Mouse (Mus musculus) forebrain, embryonic 16.5 days (tissue): Measurements from ENCODE around the gene Styxl1. TPM values are rescaled to one million over a fixed set of nuclear protein-coding genes. Genes with fewer than 3 reads are reported as not detected.

Experiments
- ATAC-seq: fragments of 200-750 bp; cut with Nextera tagmentation; 2 replicates; pipeline ENCODE4 v1.8.0; 2017; ENCODE audit warnings: mild to moderate bottlenecking, moderate library complexity
- H3K27ac ChIP-seq: fragments of 300-500 bp; sonication (generic); 2 replicates; pipeline ENCODE4 v1.5.1; 2014; ENCODE audit warnings: low read length, control low read depth
- H3K27me3 ChIP-seq: fragments of 300-500 bp; sonication (generic); replicated peaks from 2 replicates; pipeline ENCODE4 v1.6.1; 2014; ENCODE audit warnings: low read length; ENCODE audit not compliant: control insufficient read depth, insufficient read depth
- H3K36me3 ChIP-seq: fragments of 300-500 bp; sonication (generic); 2 replicates; pipeline ENCODE4 v1.6.1; 2014; ENCODE audit not compliant: control insufficient read depth, insufficient read depth
- H3K4me1 ChIP-seq: fragments of 300-500 bp; sonication (generic); replicated peaks from 2 replicates; pipeline ENCODE4 v1.6.1; 2014; ENCODE audit warnings: low read length; ENCODE audit not compliant: control insufficient read depth, insufficient read depth
- H3K4me2 ChIP-seq: fragments of 300-500 bp; sonication (generic); 2 replicates; pipeline ENCODE4 v1.6.1; 2014; ENCODE audit warnings: mild to moderate bottlenecking, low read length, control low read depth
- H3K4me3 ChIP-seq: fragments of 300-500 bp; sonication (generic); replicated peaks from 2 replicates; pipeline ENCODE4 v1.5.1; 2014; ENCODE audit warnings: mild to moderate bottlenecking, low read length, control low read depth
- H3K9ac ChIP-seq: fragments of 300-500 bp; sonication (generic); replicated peaks from 2 replicates; pipeline ENCODE4 v1.6.1; 2014; ENCODE audit warnings: low read depth, low read length, control low read depth
- H3K9me3 ChIP-seq: fragments of 300-500 bp; sonication (generic); 2 replicates; pipeline ENCODE4 v1.6.1; 2016; ENCODE audit warnings: low read length; ENCODE audit not compliant: control insufficient read depth
- WGBS: fragments of 180-500 bp; shearing (Covaris S2); extraction: QIAGEN DNeasy Blood & Tissue Kit; methylation state at CpG from one replicate; pipeline ENCODE4 v1.1.7; 2014; 5-methylcytosine and 5-hydroxymethylcytosine counted together
- microRNA-seq: library from miRNA; unstranded; fragments of <30 nt; microRNA quantifications from one replicate; pipeline ENCODE4, GENCODE M21; 2017
- polyA plus RNA-seq: library from polyadenylated mRNA; unstranded; fragments of >200 nt; fragmentation: Nextera tagmentation; extraction: Ambion mirVana; gene quantifications from 2 replicates; pipeline ENCODE4 v1.2.1, GENCODE M21; 2015

Gene Styxl1
- polyA plus RNA-seq, 1 experiment from 2014 or later: 0.23 TPM

- Histone ChIP-seq H3K27me3 (no peaks in the 10 kb centered on the region), H3K4me3 (no peak overlapping the region), H3K9ac (no peak overlapping the region), H3K9me3 (no peaks in the 10 kb centered on the region), H3K27ac (no peak overlapping the region), H3K4me1 (no peaks in the 10 kb centered on the region), H3K4me2 (no peak overlapping the region), H3K36me3 (peaks cover 2% of the 10 kb centered on the region; the same call in 1 of the 2 replicates)
- WGBS: 96% methylated on average over 4 of the region's 4 CpGs
- no peak for ATAC-seq
Observed at GRCm38 (mm10) chr5:135701601-135702000, 76.6 kb downstream of the Styxl1 start.

- Histone ChIP-seq H3K4me2 (no peak overlapping the region), H3K27me3 (no peaks in the 10 kb centered on the region), H3K27ac (no peak overlapping the region), H3K36me3 (peaks cover 2% of the 10 kb centered on the region; the same call in 1 of the 2 replicates), H3K9me3 (no peaks in the 10 kb centered on the region), H3K9ac (no peak overlapping the region), H3K4me1 (no peaks in the 10 kb centered on the region), H3K4me3 (no peak overlapping the region)
- 82% methylated on average over 5 of the region's 5 CpGs for WGBS
- no peak for ATAC-seq
Observed at GRCm38 (mm10) chr5:135697711-135698111, 80.5 kb downstream of the Styxl1 start.

Small RNA genes lying within 50 kb of the gene (microRNA-seq; reads per million reads assigned to microRNA genes)
- gene Mir7034: not detected

Other genes starting within 250 kb of the Styxl1 start
- gene Hip1, start 233.3 kb downstream of the Styxl1 start, polyA plus RNA-seq: 29.1 and 32.5 TPM in 2 replicates
- not detected in 2 replicates for gene Ccl26, start 214.8 kb downstream of the Styxl1 start, polyA plus RNA-seq
- gene Ccl24, start 205.3 kb downstream of the Styxl1 start, polyA plus RNA-seq: 1.4 and 1.5 TPM in 2 replicates
- 60.3 and 72.2 TPM in 2 replicates for gene Rhbdd2, start 145.8 kb downstream of the Styxl1 start, polyA plus RNA-seq
- 104 and 121 TPM in 2 replicates for gene Por, start 108.4 kb downstream of the Styxl1 start, polyA plus RNA-seq
- 81.3 and 82.9 TPM in 2 replicates for gene Tmem120a, start 33.9 kb downstream of the Styxl1 start, polyA plus RNA-seq
- gene Mdh2, start 95 bp upstream of the Styxl1 start, polyA plus RNA-seq: 562 and 563 TPM in 2 replicates
- 44.0 and 60.9 TPM in 2 replicates for gene Srrm3, start 28.5 kb upstream of the Styxl1 start, polyA plus RNA-seq
- 7.3 and 9.6 TPM in 2 replicates for gene Hspb1, start 109.5 kb upstream of the Styxl1 start, polyA plus RNA-seq
- 870 and 902 TPM in 2 replicates for gene Ywhag, start 156.2 kb upstream of the Styxl1 start, polyA plus RNA-seq
- gene Ssc4d, start 196.1 kb upstream of the Styxl1 start, polyA plus RNA-seq: 0.71 and 1.0 TPM in 2 replicates
- gene Zp3, start 201.7 kb upstream of the Styxl1 start, polyA plus RNA-seq: 0.19 TPM in 1 of 2 replicates, not detected in the other
- 26.4 and 28.1 TPM in 2 replicates for gene Dtx2, start 216.4 kb upstream of the Styxl1 start, polyA plus RNA-seq